ENCODE assay signal across 18 mouse cellular contexts in genomic region chr4:87737201-87737806, GRCm38 (mm10).
DNase-seq lines count a peak whose midpoint lies in the region; ATAC-seq lines count a peak whose summit lies in the region.
"Had no signal": no experiment of that assay in that cellular context is flagged by ENCODE, and none has a peak within 500 bp of the region (broad histone marks: within the 10 kb centered on the region; RNA-seq: fewer than 3 reads in every experiment).

No protein-coding gene starts in this region.

- H3K4me1 ChIP-seq in kidney, embryonic 15.5 days: peaks cover 14% of the 10 kb centered on the region

- H3K4me2 ChIP-seq in kidney, embryonic 15.5 days: no peak overlapping the region
- H3K4me2 ChIP-seq: hindbrain, embryonic 15.5 days; limb, embryonic 15.5 days; midbrain, embryonic 13.5 days had no signal

- ATAC-seq in kidney, embryonic 15.5 days (replicated peaks; ENCODE audit: low FRiP score): 0 out of 2 replicates have a peak, but pooled peaks have one; percentile 28
- ATAC-seq: midbrain, embryonic 13.5 days had no signal

- H3K9ac ChIP-seq in kidney, embryonic 15.5 days: no peak overlapping the region
- H3K9ac ChIP-seq: hindbrain, embryonic 15.5 days; limb, embryonic 15.5 days; midbrain, embryonic 13.5 days had no signal

- no peak for DNase-seq in kidney, postnatal 36 days
- DNase-seq in brain, adult 2 months (ENCODE audit: low read depth, low spot score): peak; percentile 8
- peak; percentile 25 to 27 for DNase-seq in heart, postnatal 10 days
- DNase-seq in lung, postnatal 14 days: peak; percentile 24
- no peak for DNase-seq in right cerebral cortex, postnatal 36 days (ENCODE audit: low spot score in 2 of 2)
- no peak for DNase-seq in yolk sac, embryonic 10.5 days (ENCODE audit: low spot score)
- DNase-seq in layer of hippocampus, adult 8-10 months (ENCODE audit: low spot score in 2 of 2): no peak
- DNase-seq: adrenal gland, adult 2 months; cerebellum, adult 9-11 months; right cerebral cortex, postnatal 4 days; thymus, postnatal 14 days had no signal

- intact Hi-C loops in heart, postnatal 10 days (cut with DNase I): no loop called here

- H3K27me3 ChIP-seq in kidney, embryonic 15.5 days: no peaks in the 10 kb centered on the region
- H3K27me3 ChIP-seq: hindbrain, embryonic 15.5 days; limb, embryonic 15.5 days; midbrain, embryonic 13.5 days had no signal

- WGBS in kidney, embryonic 15.5 days: 62% methylated on average over 6 of the region's 6 CpGs

- no peak overlapping the region for H3K4me3 ChIP-seq in kidney, embryonic 15.5 days (replicated peaks)
- H3K4me3 ChIP-seq: heart, adult 2 months; hindbrain, embryonic 15.5 days; left cerebral cortex, adult 2 months; limb, embryonic 15.5 days; midbrain, embryonic 13.5 days had no signal

- H3K27ac ChIP-seq in kidney, embryonic 15.5 days: peak overlapping the region; percentile 48; the same call in 1 of the 2 replicates
- H3K27ac ChIP-seq: heart, adult 2 months; hindbrain, embryonic 15.5 days; left cerebral cortex, adult 2 months; limb, embryonic 15.5 days; macrophage; midbrain, embryonic 13.5 days had no signal

- H3K36me3 ChIP-seq in kidney, embryonic 15.5 days: no peaks in the 10 kb centered on the region
- H3K36me3 ChIP-seq: hindbrain, embryonic 15.5 days; limb, embryonic 15.5 days; midbrain, embryonic 13.5 days had no signal

- H3K9me3 ChIP-seq in kidney, embryonic 15.5 days (replicated peaks): no peaks in the 10 kb centered on the region
- H3K9me3 ChIP-seq: hindbrain, embryonic 15.5 days; limb, embryonic 15.5 days; midbrain, embryonic 13.5 days had no signal

Comparison
In these comparisons a context has a peak if more than half of its experiments do, and no peak if none do; other contexts are left out.
1. DNase-seq: peak in brain, adult 2 months (single experiment), heart, postnatal 10 days (2 of 2) and lung, postnatal 14 days (single experiment); none in kidney, postnatal 36 days (0 of 2), right cerebral cortex, postnatal 36 days (0 of 2), yolk sac, embryonic 10.5 days (single experiment) and layer of hippocampus, adult 8-10 months (0 of 2).